Mouse (Mus musculus) layer of hippocampus, postnatal 36 days (tissue): ENCODE measurements around the gene Htr3b. TPM values are rescaled to one million over a fixed set of nuclear protein-coding genes. Genes with fewer than 3 reads are reported as not detected.
"Not testable (repeated sequence)": the region's sequence is repeated elsewhere in the genome, so short reads cannot be mapped to it uniquely, and the experiment has no call there.

Experiments used
- DNase-seq, 2 experiments: peaks; one replicate each; pipeline ENCODE4 v3.0.0; 2022
- total RNA-seq, 2 experiments: library from RNA; stranded (reverse); gene quantifications; 2 replicates each; pipeline ENCODE4 v1.2.3; 2021

Htr3b gene
- not detected for total RNA-seq

GRCm38 (mm10) chr9:48964587-48965040 lies at the start of gene Htr3b:
Htr3b (minus strand) TSS chr9:48964990.
- no peak for DNase-seq

DNA sequence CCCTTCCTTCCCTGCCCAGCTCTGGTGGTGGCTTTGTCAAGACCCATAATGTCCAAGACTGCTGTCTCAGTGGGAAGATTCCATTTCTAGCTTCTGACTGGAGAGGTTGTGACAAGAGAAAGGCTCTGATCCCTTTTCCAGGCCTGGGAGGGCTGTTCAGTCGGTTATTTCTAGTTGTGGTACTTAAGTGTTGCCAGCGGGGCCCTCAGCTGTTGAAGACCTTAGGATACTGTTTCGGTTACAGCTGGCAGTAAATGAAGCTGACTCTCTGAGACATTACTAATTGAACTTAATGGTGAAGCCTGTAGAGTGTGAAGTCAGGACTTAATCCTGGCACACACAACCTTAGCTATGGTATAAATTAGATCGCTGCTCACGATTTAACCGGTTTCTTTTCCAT lies 34.5 kb upstream of the Htr3b start:
- DNase-seq = no peak

GRCm38 (mm10) chr9:48995735-48996134 lies 30.9 kb upstream of the Htr3b start:
- no peak for DNase-seq

GRCm38 (mm10) chr9:48994779-48995178 lies 30.0 kb upstream of the Htr3b start:
- no peak for DNase-seq

- no peak for DNase-seq
Measured at GRCm38 (mm10) chr9:48991671-48992070, 26.9 kb upstream of the Htr3b start.

DNA sequence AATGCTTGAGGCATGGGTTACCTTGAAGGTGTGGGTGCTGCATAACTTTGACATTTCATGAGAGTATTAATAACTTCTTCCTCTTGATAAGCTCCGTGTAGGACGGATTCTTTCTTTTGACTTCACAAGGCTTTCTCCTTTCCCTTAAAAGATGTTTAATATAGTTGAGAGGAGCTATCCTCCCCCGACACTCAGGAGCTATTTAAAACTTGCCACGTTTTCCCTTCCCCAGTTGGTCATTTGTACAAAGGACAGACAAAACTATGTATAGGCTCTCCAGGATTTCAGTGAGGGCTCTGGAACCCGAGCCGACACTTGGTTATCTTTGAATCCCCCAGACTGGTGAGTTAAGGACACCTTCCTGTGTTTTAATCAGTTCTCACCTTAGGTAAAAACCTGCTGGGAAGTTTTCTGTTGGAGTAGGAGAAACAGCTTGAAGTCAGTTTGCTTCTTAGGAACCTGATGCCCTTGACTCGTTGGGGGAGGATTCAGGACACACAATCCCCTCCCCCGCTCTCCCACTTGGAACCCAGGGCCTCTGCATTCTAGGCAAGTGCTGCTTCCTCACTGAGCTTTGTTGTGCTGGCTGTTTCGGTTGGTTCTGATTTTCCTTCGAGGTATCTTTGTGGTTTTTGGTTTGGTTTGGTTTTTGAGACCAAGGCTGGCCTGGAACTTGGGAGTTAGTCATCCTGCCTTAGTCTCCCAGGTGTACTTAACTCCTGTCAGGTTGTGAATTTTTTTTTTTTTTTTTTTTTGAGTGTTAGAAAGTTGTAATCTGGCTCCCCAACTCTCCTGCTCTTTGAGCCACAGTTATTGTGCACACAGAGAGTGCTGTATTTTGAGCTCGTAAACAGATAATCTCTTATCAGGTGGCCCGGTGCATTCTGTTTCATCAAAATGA lies 22.7 kb upstream of the Htr3b start:
- no peak for DNase-seq

GRCm38 (mm10) chr9:48986616-48987141 lies 21.9 kb upstream of the Htr3b start:
- DNase-seq = no peak

DNA sequence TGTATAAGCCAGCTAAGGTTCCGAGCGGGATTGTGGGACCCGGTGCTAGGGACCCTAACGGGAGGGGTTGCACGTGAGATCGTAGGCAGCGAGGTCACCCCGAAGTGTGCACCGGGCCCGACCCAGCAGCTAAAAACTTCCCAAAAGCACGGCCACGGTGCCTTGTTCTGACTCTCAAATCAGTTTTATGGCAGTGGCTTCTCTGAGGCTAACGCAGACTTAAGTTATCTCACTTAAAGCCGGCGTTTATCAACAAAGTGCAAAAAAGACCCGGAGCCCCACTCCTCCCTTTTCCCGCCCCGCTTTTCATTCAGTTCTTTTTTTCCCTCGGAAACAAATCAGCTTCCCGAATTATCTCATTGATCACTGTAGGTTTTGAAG lies 20.9 kb upstream of the Htr3b start:
- DNase-seq = no peak

DNA sequence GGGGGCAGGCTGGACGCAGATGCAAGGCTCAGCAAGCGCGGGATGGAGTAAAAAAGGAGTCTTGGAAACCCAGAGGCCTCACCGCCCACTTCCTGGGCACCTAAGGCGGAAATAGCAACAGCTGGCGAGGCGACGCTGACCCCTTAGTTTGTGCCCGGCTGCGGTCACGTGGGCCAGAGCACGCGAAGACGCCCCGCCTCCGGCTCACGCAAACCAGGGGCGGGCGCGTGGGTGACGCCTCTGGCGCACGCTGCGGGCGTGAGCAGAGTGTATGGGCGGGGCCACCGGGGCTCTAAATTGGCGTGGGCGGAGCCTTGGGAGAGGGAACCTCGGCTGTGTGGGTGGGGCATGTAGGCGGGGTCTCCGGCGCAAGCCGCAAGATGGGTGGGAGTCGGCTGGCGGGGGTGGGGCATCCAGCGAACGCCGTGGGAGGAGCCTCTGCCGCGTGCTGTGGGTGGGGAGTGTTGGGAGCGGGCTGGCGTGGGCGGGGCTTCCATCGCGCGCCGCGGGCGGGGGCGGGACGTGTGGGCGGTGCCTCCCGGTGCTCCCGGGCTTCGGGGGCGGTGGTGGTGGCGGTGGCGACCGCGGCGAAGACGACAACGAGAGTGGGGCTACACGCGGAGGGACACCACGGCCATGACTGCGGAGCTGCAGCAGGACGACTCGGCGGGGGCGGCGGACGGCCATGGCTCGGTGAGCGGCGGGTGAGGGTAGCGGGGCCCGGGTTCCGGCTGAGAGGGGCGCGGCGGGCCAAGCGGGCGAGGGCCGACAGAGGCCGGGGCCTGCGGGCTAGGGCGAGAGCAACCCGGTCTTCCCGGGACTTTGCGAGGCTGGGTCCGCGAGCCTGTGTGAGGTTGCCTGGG lies 20.3 kb upstream of the Htr3b start, which contains the start of gene Usp28:
Gene Usp28, plus strand, starts transcription at position 531 of the 863 bp plus-strand sequence.
- DNase-seq = peak; percentile 98

DNA sequence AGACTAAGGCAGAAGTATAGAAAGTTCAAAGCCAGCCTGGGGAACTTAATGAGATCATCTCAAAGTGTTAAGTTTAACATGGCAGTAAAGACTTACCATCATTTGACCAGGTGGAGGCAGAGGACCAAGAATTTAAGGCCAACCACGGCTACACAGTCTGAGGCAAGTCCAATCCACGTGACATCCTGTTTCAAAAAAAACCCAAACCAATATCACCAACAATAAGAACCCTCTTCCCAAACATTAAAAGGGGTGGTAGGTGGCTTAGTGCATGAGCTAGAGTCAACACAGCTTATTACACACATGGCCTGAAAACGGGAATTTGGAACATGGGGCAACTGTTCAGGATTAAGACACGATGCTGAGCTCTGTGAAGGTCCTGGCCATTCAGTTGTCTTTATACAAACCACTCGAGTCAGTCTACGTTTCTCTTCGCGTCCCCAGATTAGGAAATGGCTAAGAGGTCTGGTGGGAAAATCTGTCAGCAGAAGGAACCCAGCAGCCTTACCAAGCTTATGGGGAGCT lies 19.6 kb upstream of the Htr3b start:
- no peak for DNase-seq

GRCm38 (mm10) chr9:48983801-48984200 lies 19.0 kb upstream of the Htr3b start:
- not testable (repeated sequence) for DNase-seq

- DNase-seq = no peak
Measured at GRCm38 (mm10) chr9:48981827-48982226, 17.0 kb upstream of the Htr3b start.

DNA sequence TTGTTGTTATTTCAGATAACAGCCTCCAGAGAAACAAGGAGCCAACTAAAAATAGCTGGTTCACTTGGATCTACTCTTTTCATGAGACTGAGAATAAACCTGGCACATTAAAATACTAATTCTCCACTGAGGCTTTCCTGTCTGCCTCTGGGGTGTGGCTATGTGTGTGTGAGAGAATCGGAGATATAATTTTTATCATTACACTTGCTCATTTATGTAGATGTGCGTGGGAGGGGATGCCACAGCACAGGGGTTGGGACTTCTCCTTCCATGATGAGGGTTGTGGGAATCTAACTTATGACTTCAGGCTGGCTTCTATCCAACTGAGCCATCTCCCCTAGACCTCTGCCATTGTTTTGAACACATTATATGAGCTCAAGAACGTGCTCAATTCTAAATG lies 16.0 kb upstream of the Htr3b start:
- DNase-seq = no peak

GRCm38 (mm10) chr9:48980371-48980770 lies 15.6 kb upstream of the Htr3b start:
- no peak for DNase-seq

DNA sequence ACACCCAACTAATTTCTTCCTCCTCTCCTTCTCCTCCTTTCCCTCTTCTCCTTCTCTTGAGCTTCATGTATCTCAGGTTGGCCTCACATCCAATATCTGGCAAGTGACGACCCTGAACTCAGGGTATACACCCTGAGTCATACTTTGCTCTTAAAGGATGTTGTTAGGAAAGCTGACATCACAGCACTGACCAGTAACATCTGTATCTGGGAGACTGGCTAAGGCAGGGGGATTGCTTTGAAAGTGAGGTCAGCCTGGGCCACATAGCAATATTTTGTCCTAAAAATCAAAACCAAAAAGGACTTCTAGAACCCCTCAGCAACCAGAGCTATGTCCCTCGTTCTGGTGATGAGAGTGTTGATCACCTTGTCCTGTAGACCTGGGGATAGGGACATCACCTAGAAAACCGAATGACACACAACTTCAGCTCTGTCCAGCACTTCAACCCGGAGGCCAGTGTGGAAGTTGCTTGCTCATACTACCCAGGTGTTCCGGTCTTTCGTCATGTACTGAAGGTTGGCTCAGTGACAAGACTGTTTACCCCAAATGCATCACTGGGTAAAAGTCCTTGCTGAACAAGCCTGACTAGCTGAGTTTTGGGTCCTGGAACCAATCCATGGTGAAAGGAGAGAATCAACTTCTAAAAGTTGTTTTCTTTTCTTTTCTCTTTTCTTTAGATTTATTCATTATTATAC lies 12.0 kb upstream of the Htr3b start:
- no peak for DNase-seq

- DNase-seq = peak; percentile 15 to 53
Measured at GRCm38 (mm10) chr9:48972494-48972893, 7.7 kb upstream of the Htr3b start.

DNA sequence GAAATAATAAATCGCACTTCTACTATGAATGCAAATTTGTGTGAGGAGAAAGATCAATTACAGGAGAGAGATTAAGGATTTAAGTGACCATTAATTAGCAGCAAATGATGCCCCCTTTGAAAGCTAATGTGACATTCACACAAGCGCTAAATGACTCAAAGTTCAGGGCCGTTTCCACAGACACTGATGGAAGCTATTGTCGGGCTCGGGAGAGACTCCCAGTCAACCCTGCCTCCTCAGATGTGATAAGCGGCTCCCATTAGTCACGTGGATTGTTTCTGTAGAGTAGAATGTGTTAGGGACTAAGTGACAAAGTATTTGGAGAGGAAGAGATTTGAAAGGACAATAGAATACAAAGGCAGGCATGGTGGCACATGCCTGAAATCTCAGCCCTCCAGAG lies 2.7 kb downstream of the Htr3b start:
- no peak for DNase-seq

DNA sequence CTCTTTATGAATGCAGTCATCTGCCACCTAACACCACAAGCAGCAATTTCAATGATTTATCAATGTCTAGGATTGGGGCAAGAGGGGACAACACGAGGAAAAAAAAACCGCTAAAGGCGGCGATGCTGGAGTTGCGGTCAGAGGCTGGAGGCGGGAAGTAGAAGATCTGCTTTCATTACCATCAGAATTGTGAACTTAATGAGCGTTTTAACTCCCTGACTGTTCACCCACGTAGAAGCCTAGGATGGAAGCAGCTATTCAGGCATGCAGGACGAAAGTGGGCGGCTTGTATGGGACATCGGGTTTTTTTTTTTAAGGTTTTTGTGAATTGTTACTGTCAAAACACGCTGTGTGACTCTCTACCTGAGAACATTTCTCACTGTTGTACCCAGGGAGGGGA lies 3.5 kb downstream of the Htr3b start:
- no peak for DNase-seq

GRCm38 (mm10) chr9:48947565-48947964 lies 17.2 kb downstream of the Htr3b start:
- DNase-seq = no peak

GRCm38 (mm10) chr9:48942349-48942748 lies 22.4 kb downstream of the Htr3b start:
- DNase-seq = no peak

- no peak for DNase-seq
Measured at GRCm38 (mm10) chr9:48929436-48929835, 35.4 kb downstream of the Htr3b start.

DNA sequence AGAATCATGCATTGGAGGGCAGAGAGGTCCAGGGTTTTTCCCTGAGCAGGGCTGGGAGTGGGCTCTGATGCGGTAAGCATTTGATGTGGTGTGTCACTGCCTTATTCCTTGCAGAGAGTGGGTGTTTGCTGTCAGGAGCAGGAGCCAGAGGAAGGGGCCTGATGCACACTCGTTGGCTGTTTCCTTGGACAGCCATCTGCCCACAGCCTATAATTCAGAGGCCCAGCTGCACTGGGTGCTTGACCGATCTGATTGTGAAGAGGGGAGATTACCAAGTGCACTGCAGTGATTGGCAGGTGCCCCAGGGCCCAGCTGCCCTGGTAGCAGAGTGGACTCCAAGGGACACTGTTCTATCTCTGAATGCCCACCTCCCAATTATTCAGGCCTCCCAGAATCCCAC lies 36.0 kb downstream of the Htr3b start:
- DNase-seq = no peak
